In genomic region chr12:69537243-69537674, GRCm38 (mm10) we compare ENCODE assay signal across 8 mouse cellular contexts. TPM values are rescaled to one million over a fixed set of nuclear protein-coding genes. Genes with fewer than 3 reads are reported as not detected.
DNase-seq lines count a peak whose midpoint lies in the region; ATAC-seq and TF ChIP-seq lines count a peak whose summit lies in the region.

No protein-coding gene starts in this region.

- H3K9ac ChIP-seq in liver, embryonic 12.5 days, result peak overlapping the region; percentile 53

- H3K9me3 ChIP-seq in liver, embryonic 12.5 days (replicated peaks), result no peaks in the 10 kb centered on the region

- no peaks in the 10 kb centered on the region for H3K27me3 ChIP-seq in liver, embryonic 12.5 days (replicated peaks)
- H3K27me3 ChIP-seq in myocyte (ENCODE audit: control insufficient read depth, insufficient read depth, insufficient read length), result no peaks in the 10 kb centered on the region

- H3K27ac ChIP-seq in liver, embryonic 12.5 days, result peak overlapping the region; percentile 77

- peaks cover 48% of the 10 kb centered on the region for H3K4me1 ChIP-seq in liver, embryonic 12.5 days

- peak; percentile 33 for DNase-seq in ovary, postnatal 36 days (ENCODE audit: low spot score)
- no peak for DNase-seq in ovary, postnatal 10 days (ENCODE audit: low spot score)
- DNase-seq in cerebellum, postnatal 10 days, result peak; percentile 72 to 79
- peak; percentile 51 for DNase-seq in gastrocnemius, postnatal 25 days
- DNase-seq in kidney, adult 11 months, result peak; percentile 33

- peak; percentile 36; the same call in 1 of the 2 replicates for ATAC-seq in liver, embryonic 12.5 days
- no peak for ATAC-seq in CD4-positive, CD25-positive, alpha-beta regulatory T cell, adult 4 months

- peak; percentile 26 for TF ChIP-seq POLR2A in myocyte (IDR thresholded peaks at IDR 0.05; ENCODE audit: insufficient read length, low read depth)

- peak overlapping the region; percentile 15 for H3K4me3 ChIP-seq in liver, embryonic 12.5 days
- H3K4me3 ChIP-seq in myocyte, result peak overlapping the region; percentile 20

- no peaks in the 10 kb centered on the region for H3K79me2 ChIP-seq in myocyte (ENCODE audit: control insufficient read depth, insufficient read depth)

- H3K36me3 ChIP-seq in liver, embryonic 12.5 days, result no peaks in the 10 kb centered on the region
- H3K36me3 ChIP-seq in myocyte (ENCODE audit: control insufficient read depth, insufficient read depth), result no peaks in the 10 kb centered on the region

- peak overlapping the region; percentile 67 for H3K4me2 ChIP-seq in liver, embryonic 12.5 days
- H3K4me2 ChIP-seq in myocyte (ENCODE audit: low read depth), result peak overlapping the region; percentile 100

- no peak overlapping the region for H3ac ChIP-seq in myocyte (ENCODE audit: control insufficient read depth, insufficient read length)

- 17% methylated on average over 10 of the region's 10 CpGs for WGBS in liver, embryonic 12.5 days (ENCODE audit: insufficient replicate concordance)

TF ChIP-seq in myocyte, 11 proteins besides CTCF, POLR2A, EP300 and RAD21:
- TF ChIP-seq MYOG (IDR thresholded peaks at IDR 0.05; ENCODE audit: control insufficient read depth in 1 of 3, insufficient read depth in 1 of 3, insufficient read length in 2 of 3, low read depth in 2 of 3), result no peak
- TF ChIP-seq CEBPB (IDR thresholded peaks at IDR 0.05; ENCODE audit: insufficient read depth, poor library complexity, severe bottlenecking), result 0 out of 2 replicates have a peak, but pooled peaks have one; percentile 4
- no peak for TF ChIP-seq TCF3 (IDR thresholded peaks at IDR 0.05; ENCODE audit: insufficient read length, low read depth)
- no peak for TF ChIP-seq MYOD1 (IDR thresholded peaks at IDR 0.05; ENCODE audit: control insufficient read depth in 1 of 3, insufficient read length in 2 of 3, low read depth in 2 of 3)

RNA-seq across cellular contexts. Expression of gene Vcpkmt, which starts 45.6 kb away (rescaled TPM):
- total RNA-seq in gastrocnemius, postnatal 25 days (2021), result 1 to 10 TPM; 3.5 to 4.2 TPM
- polyA plus RNA-seq in liver, embryonic 12.5 days (2016; fragmentation: Nextera tagmentation; extraction: Ambion mirVana), result 20.3 and 21.2 TPM in 2 replicates
- 14.6 TPM for polyA plus RNA-seq in myocyte (2012; fragmentation: generic; extraction: Trizol)
- 10 to 100 TPM in 1 of 2 experiments, 1 to 10 TPM in 1; 9.5 to 11.7 TPM for polyA plus RNA-seq in CD4-positive, CD25-positive, alpha-beta regulatory T cell, adult 4 months (2017; shearing (Covaris generic))
